Mouse (Mus musculus): ENCODE measurements at regions not wholly inside any gene's neighbourhood (a gene's known extent, or its start where the extent isn't known, plus 50 kb on each side); places are given as distances from the start of the nearest gene placed in this dataset.

GRCm38 (mm10) chr14:118318524-118318923, 51.8 kb downstream of the Gm9376 start:
- no peak for DNase-seq (ENCODE audit: low read depth, low spot score)

GRCm38 (mm10) chr14:118320101-118320500, 53.3 kb downstream of the Gm9376 start:
- DNase-seq (ENCODE audit: low read depth, low spot score), result no peak

- no peak for DNase-seq (ENCODE audit: low read depth, low spot score)
These were observed 54.3 kb downstream of the Gm9376 start for GRCm38 (mm10) chr14:118321083-118321482.

- no peak for DNase-seq (ENCODE audit: low read depth, low spot score)
These were observed 55.5 kb downstream of the Gm9376 start for GRCm38 (mm10) chr14:118322003-118322821.

GRCm38 (mm10) chr14:118322865-118323264, 56.1 kb downstream of the Gm9376 start:
- DNase-seq (ENCODE audit: low read depth, low spot score), result no peak

- DNase-seq (ENCODE audit: low read depth, low spot score), result no peak
These were observed 71.3 kb downstream of the Gm9376 start for GRCm38 (mm10) chr14:118338071-118338470.

GRCm38 (mm10) chr14:118362931-118363330, 96.2 kb downstream of the Gm9376 start:
- DNase-seq (ENCODE audit: low read depth, low spot score), result no peak

- DNase-seq (ENCODE audit: low read depth, low spot score), result no peak
These were observed 96.6 kb downstream of the Gm9376 start for GRCm38 (mm10) chr14:118363391-118363821.

- DNase-seq (ENCODE audit: low read depth, low spot score), result no peak
These were observed 99.8 kb downstream of the Gm9376 start for GRCm38 (mm10) chr14:118366522-118366921.

- DNase-seq (ENCODE audit: low read depth, low spot score), result no peak
These were observed 102.1 kb downstream of the Gm9376 start for GRCm38 (mm10) chr14:118368619-118369431.

GRCm38 (mm10) chr14:118371336-118371735, 104.6 kb downstream of the Gm9376 start:
- peak; percentile 2 for DNase-seq (ENCODE audit: low read depth, low spot score)

GRCm38 (mm10) chr14:118374819-118375520, 108.2 kb downstream of the Gm9376 start:
- no peak for DNase-seq (ENCODE audit: low read depth, low spot score)

- no peak for DNase-seq (ENCODE audit: low read depth, low spot score)
These were observed 108.9 kb downstream of the Gm9376 start for GRCm38 (mm10) chr14:118375641-118376040.

- DNase-seq (ENCODE audit: low read depth, low spot score), result no peak
These were observed 112.9 kb downstream of the Gm9376 start for GRCm38 (mm10) chr14:118379624-118380023.

- no peak for DNase-seq (ENCODE audit: low read depth, low spot score)
These were observed 118.8 kb downstream of the Gm9376 start for GRCm38 (mm10) chr14:118385529-118385932.

GRCm38 (mm10) chr14:118388061-118388460, 121.3 kb downstream of the Gm9376 start:
- DNase-seq (ENCODE audit: low read depth, low spot score), result no peak

GRCm38 (mm10) chr14:118390790-118391189, 124.0 kb downstream of the Gm9376 start:
- no peak for DNase-seq (ENCODE audit: low read depth, low spot score)

GRCm38 (mm10) chr14:118391561-118391960, 124.8 kb downstream of the Gm9376 start:
- DNase-seq (ENCODE audit: low read depth, low spot score), result no peak

- DNase-seq (ENCODE audit: low read depth, low spot score), result no peak
These were observed 126.9 kb downstream of the Gm9376 start for GRCm38 (mm10) chr14:118393676-118394075.

- no peak for DNase-seq (ENCODE audit: low read depth, low spot score)
These were observed 147.5 kb downstream of the Gm9376 start for GRCm38 (mm10) chr14:118414275-118414674.

GRCm38 (mm10) chr14:118416163-118416562, 149.4 kb downstream of the Gm9376 start:
- no peak for DNase-seq (ENCODE audit: low read depth, low spot score)

All from CD4-positive helper T cell, adult 2 months (primary cell).